Mouse (Mus musculus): ENCODE data around the gene Sgca. TPM values are rescaled to one million over a fixed set of nuclear protein-coding genes. Genes with fewer than 3 reads are reported as not detected.

Gene Sgca
- polyA plus RNA-seq, 1 experiment = 1.9 TPM

DNA sequence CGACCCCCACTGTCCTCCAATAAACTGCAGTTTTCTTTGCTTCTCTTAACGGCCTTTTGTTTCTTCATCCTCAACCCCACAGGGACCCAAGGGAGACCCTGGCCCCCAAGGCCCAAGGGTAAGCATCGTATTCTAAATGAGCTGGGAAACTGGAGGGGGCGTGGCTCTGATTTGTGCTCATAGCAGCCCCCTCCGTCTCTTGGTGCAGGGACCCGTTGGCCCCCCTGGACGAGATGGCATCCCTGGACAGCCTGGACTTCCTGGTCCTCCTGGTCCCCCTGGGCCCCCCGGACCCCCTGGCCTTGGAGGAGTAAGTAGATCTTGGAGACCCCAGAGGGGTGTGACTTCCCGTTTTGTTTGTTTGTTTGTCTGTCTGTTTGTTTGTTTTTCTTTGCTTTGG lies 37.8 kb downstream of the Sgca start:
- no peak for DNase-seq
- H3K27me3 ChIP-seq (ENCODE audit: control insufficient read depth, insufficient read depth, low read length) = no peaks in the 10 kb centered on the region
- no peak overlapping the region for H3K27ac ChIP-seq (ENCODE audit: insufficient read depth, low read length)
- TF ChIP-seq CTCF (IDR thresholded peaks at IDR 0.05; ENCODE audit: borderline replicate concordance, insufficient read depth, low read depth, low read length) (no peak), POLR2A (IDR thresholded peaks at IDR 0.05; ENCODE audit: borderline replicate concordance, insufficient read depth, low read length) (no peak)
- no peaks in the 10 kb centered on the region for H3K4me1 ChIP-seq (ENCODE audit: control insufficient read depth, insufficient read depth, low read length)
- 34% methylated on average over 9 of the region's 9 CpGs for WGBS
- no peak overlapping the region for H3K4me3 ChIP-seq (replicated peaks; ENCODE audit: insufficient read depth, low read depth, low read length)

DNA sequence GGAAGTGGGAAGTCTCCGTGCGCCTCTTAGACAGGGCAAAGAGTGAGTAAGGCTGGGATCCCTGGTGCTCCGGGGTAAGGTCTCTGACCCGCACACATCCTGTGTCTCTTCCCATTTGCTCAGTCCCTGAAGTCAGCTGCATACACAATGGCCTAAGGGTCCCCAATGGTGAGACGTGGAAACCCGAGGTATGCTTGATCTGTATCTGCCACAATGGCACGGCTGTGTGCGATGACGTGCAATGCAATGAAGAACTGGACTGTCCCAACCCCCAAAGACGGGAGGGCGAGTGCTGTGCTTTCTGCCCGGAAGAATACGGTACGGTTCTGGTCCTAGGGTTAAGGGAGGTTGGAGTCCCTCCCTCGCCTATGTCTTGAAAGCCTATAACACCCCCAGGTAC lies 38.3 kb downstream of the Sgca start:
- no peaks in the 10 kb centered on the region for H3K4me1 ChIP-seq (ENCODE audit: control insufficient read depth, insufficient read depth, low read length)
- H3K27me3 ChIP-seq (ENCODE audit: control insufficient read depth, insufficient read depth, low read length) = no peaks in the 10 kb centered on the region
- no peak for DNase-seq
- TF ChIP-seq CTCF (IDR thresholded peaks at IDR 0.05; ENCODE audit: borderline replicate concordance, insufficient read depth, low read depth, low read length) = no peak
- no peak for TF ChIP-seq POLR2A (IDR thresholded peaks at IDR 0.05; ENCODE audit: borderline replicate concordance, insufficient read depth, low read length)
- no peak overlapping the region for H3K27ac ChIP-seq (ENCODE audit: insufficient read depth, low read length)
- 9% methylated on average over 15 of the region's 15 CpGs for WGBS
- H3K4me3 ChIP-seq (replicated peaks; ENCODE audit: insufficient read depth, low read depth, low read length) = no peak overlapping the region

DNA sequence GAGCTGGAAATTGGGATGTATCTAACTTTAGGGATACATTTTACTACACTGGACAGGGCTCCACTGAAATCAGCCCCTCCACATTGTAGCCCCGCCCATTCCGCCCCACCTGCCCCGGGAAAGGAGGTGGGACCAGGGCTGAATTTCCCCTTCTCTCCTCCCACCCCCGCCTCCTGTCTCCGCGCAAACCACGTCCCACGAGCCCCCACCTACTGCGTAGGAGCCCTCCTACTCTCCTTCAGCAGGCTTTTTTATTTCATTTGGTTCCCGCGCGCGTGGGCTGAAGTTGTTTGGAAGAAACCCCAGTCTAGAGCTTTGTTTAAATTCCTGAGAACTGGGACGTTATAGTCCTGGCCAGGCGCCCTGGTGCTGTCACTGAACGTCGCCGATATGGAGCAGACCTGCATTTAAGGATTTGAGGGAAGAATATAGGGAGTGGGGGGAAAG lies 38.8 kb downstream of the Sgca start:
- no peaks in the 10 kb centered on the region for H3K27me3 ChIP-seq (ENCODE audit: control insufficient read depth, insufficient read depth, low read length)
- H3K4me1 ChIP-seq (ENCODE audit: control insufficient read depth, insufficient read depth, low read length) = no peaks in the 10 kb centered on the region
- TF ChIP-seq CTCF (IDR thresholded peaks at IDR 0.05; ENCODE audit: borderline replicate concordance, insufficient read depth, low read depth, low read length) (no peak), POLR2A (IDR thresholded peaks at IDR 0.05; ENCODE audit: borderline replicate concordance, insufficient read depth, low read length) (no peak)
- no peak overlapping the region for H3K27ac ChIP-seq (ENCODE audit: insufficient read depth, low read length)
- no peak overlapping the region for H3K4me3 ChIP-seq (replicated peaks; ENCODE audit: insufficient read depth, low read depth, low read length)
- no peak for DNase-seq
- WGBS = 2% methylated on average over 18 of the region's 18 CpGs

DNA sequence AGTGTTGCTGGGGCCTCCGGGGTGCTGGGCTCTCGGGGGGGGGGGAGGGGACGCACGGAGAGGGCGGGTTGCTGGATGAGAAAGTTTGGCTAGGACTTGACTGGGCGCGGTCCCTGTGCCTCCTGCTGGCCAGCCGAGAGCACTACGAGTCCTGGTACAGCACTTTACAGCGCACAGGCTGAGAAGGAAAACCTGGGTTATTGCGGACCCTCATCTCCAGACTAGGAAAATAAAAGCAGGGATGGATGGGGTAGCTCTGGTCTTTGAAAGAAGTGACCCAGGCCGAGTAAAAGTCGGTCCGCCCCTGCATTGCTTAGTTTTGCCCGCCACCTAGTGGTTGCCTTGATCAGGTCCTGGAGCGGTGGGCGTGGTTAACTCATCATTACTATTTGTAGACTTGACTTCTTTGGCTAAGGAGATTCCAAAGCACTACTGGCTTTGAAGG lies 39.3 kb downstream of the Sgca start:
- Histone ChIP-seq H3K4me3 (replicated peaks; ENCODE audit: insufficient read depth, low read depth, low read length) (peak overlapping the region; percentile 24), H3K4me1 (ENCODE audit: control insufficient read depth, insufficient read depth, low read length) (no peaks in the 10 kb centered on the region), H3K27ac (ENCODE audit: insufficient read depth, low read length) (no peak overlapping the region), H3K27me3 (ENCODE audit: control insufficient read depth, insufficient read depth, low read length) (no peaks in the 10 kb centered on the region)
- 1% methylated on average over 17 of the region's 17 CpGs for WGBS
- peak; percentile 80 to 89 for DNase-seq
- peak; percentile 95 for TF ChIP-seq CTCF (IDR thresholded peaks at IDR 0.05; ENCODE audit: borderline replicate concordance, insufficient read depth, low read depth, low read length)
- no peak for TF ChIP-seq POLR2A (IDR thresholded peaks at IDR 0.05; ENCODE audit: borderline replicate concordance, insufficient read depth, low read length)

DNA sequence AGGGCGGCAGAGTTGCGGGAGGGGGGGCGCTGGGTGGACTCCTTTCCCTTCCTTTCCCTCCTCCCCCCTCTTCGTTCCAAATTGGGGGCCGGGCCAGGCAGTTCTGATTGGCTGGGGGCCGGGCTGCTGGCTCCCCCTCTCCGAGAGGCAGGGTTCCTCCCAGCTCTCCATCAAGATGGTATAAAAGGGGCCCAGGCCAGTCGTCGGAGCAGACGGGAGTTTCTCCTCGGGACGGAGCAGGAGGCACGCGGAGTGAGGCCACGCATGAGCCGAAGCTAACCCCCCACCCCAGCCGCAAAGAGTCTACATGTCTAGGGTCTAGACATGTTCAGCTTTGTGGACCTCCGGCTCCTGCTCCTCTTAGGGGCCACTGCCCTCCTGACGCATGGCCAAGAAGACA lies 40.1 kb downstream of the Sgca start, which contains the start of gene Col1a1:
Col1a1 (plus strand) TSS at position 180 of the 400 bp plus-strand sequence.
- no peak for TF ChIP-seq CTCF (IDR thresholded peaks at IDR 0.05; ENCODE audit: borderline replicate concordance, insufficient read depth, low read depth, low read length)
- TF ChIP-seq POLR2A (IDR thresholded peaks at IDR 0.05; ENCODE audit: borderline replicate concordance, insufficient read depth, low read length) = no peak
- no peaks in the 10 kb centered on the region for H3K4me1 ChIP-seq (ENCODE audit: control insufficient read depth, insufficient read depth, low read length)
- no peak within 1 kb of the TSS for H3K27ac ChIP-seq (ENCODE audit: insufficient read depth, low read length)
- no peak for DNase-seq
- H3K4me3 ChIP-seq (replicated peaks; ENCODE audit: insufficient read depth, low read depth, low read length) = peak within 1 kb of the TSS; percentile 24
- 54% methylated on average over 19 of the region's 19 CpGs for WGBS
- H3K27me3 ChIP-seq (ENCODE audit: control insufficient read depth, insufficient read depth, low read length) = no peaks in the 10 kb centered on the region

DNA sequence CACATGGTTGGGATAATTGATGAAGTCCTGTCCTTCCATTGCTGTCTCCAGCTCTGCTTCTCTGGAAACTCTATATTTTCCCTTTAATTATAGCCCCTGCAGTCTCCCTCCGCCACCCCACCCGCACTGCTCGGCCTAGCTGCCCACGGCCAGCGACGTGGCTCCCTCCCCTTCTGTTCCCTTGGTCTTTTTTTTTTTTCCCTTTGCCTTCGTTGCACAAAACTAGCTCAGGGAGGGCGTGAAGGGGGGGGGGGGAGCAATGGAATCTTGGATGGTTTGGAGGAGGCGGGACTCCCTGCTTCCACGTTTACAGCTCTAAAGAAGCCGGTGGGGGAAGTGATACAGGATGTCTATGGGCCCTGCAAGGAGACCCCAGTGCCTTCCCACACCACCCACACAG lies 41.6 kb downstream of the Sgca start:
- no peaks in the 10 kb centered on the region for H3K27me3 ChIP-seq (ENCODE audit: control insufficient read depth, insufficient read depth, low read length)
- H3K4me3 ChIP-seq (replicated peaks; ENCODE audit: insufficient read depth, low read depth, low read length) = no peak overlapping the region
- H3K27ac ChIP-seq (ENCODE audit: insufficient read depth, low read length) = no peak overlapping the region
- 65% methylated on average over 11 of the region's 11 CpGs for WGBS
- H3K4me1 ChIP-seq (ENCODE audit: control insufficient read depth, insufficient read depth, low read length) = no peaks in the 10 kb centered on the region
- no peak for DNase-seq
- TF ChIP-seq CTCF (IDR thresholded peaks at IDR 0.05; ENCODE audit: borderline replicate concordance, insufficient read depth, low read depth, low read length) = no peak
- no peak for TF ChIP-seq POLR2A (IDR thresholded peaks at IDR 0.05; ENCODE audit: borderline replicate concordance, insufficient read depth, low read length)

DNA sequence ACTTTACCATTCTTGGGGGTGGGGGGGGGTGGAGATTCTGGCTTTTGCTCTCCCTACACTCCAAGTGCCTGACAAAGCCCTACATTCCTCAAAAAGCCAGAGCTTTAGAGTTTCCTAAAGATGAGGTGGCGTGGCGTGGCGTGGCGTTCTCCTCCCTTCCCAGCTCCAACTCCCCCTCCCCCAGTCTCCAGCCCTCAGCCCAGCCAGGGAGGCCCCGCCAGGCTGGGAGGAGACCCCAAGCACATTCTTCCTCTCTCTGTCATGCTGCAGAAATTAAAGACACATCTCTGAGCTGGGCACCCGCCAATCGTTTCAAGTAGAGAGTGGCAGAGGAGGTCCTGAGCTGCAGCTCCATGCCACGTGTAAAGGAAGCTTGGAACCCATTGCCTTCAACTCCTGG lies 42.5 kb downstream of the Sgca start:
- Histone ChIP-seq H3K27me3 (ENCODE audit: control insufficient read depth, insufficient read depth, low read length) (no peaks in the 10 kb centered on the region), H3K4me1 (ENCODE audit: control insufficient read depth, insufficient read depth, low read length) (0 out of 2 replicates have a peak, but pooled peaks cover under 1% of the 10 kb centered on the region), H3K27ac (ENCODE audit: insufficient read depth, low read length) (no peak overlapping the region), H3K4me3 (replicated peaks; ENCODE audit: insufficient read depth, low read depth, low read length) (no peak overlapping the region)
- TF ChIP-seq POLR2A (IDR thresholded peaks at IDR 0.05; ENCODE audit: borderline replicate concordance, insufficient read depth, low read length) (no peak), CTCF (IDR thresholded peaks at IDR 0.05; ENCODE audit: borderline replicate concordance, insufficient read depth, low read depth, low read length) (no peak)
- DNase-seq = no peak
- 56% methylated on average over 8 of the region's 8 CpGs for WGBS

DNA sequence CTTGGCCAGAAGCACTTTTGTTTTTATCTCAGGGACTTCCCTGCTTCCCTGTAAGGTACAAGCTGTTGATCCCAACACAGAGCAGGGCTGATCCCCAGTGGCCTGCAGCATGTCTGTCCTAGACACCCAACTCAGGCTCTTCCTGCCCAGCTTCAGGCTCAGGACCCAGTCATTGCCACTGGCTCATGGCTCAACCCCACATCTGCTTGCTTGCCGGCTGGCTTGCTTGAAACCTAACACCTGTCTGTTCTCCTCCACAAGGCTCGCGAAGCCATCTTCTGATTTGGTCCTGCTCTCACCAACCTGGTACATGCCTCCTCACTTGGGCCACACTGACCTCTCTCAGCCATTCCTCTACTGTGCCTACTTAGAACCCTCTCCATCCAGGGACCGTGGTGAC lies 46.0 kb downstream of the Sgca start:
- Histone ChIP-seq H3K27ac (ENCODE audit: insufficient read depth, low read length) (no peak overlapping the region), H3K4me3 (replicated peaks; ENCODE audit: insufficient read depth, low read depth, low read length) (no peak overlapping the region), H3K4me1 (ENCODE audit: control insufficient read depth, insufficient read depth, low read length) (peaks cover 10% of the 10 kb centered on the region), H3K27me3 (ENCODE audit: control insufficient read depth, insufficient read depth, low read length) (no peaks in the 10 kb centered on the region)
- TF ChIP-seq CTCF (IDR thresholded peaks at IDR 0.05; ENCODE audit: borderline replicate concordance, insufficient read depth, low read depth, low read length) (no peak), POLR2A (IDR thresholded peaks at IDR 0.05; ENCODE audit: borderline replicate concordance, insufficient read depth, low read length) (no peak)
- WGBS = 91% methylated on average over 4 of the region's 4 CpGs
- DNase-seq = no peak

Data from cerebellum, adult 2 months (tissue).